Mouse (Mus musculus) CH12.LX (cell line): ENCODE measurements around the gene Zfp229. TPM values are rescaled to one million over a fixed set of nuclear protein-coding genes. Genes with fewer than 3 reads are reported as not detected.
"Not testable (repeated sequence)": the region's sequence is repeated elsewhere in the genome, so short reads cannot be mapped to it uniquely, and the experiment has no call there.

Experiments
- DNase-seq: peaks from one replicate; pipeline ENCODE4 v3.0.0-alpha.2; 2013; ENCODE audit errors: extremely low read depth
- H3K27ac ChIP-seq: 2 replicates; pipeline ENCODE4 v1.5.1; 2012; ENCODE audit warnings: low read depth, mild to moderate bottlenecking, control low read depth, moderate library complexity; ENCODE audit not compliant: insufficient read depth
- H3K27me3 ChIP-seq: replicated peaks from 2 replicates; pipeline ENCODE3; 2012; ENCODE audit warnings: inconsistent platforms
- H3K36me3 ChIP-seq, 2 experiments: replicated peaks in 1 of 2; 2 replicates each; pipeline versions ENCODE3 to v1.6.1; 2012; ENCODE audit warnings: inconsistent platforms in 1 of 2, low read length in 1 of 2, mild to moderate bottlenecking in 1 of 2, mixed read lengths in 1 of 2, moderate library complexity in 1 of 2; ENCODE audit not compliant: control insufficient read depth in 1 of 2, insufficient read depth in 1 of 2
- H3K4me1 ChIP-seq, 2 experiments: 2 replicates each; pipeline ENCODE4 v1.6.1; 2012; ENCODE audit warnings: inconsistent platforms in 1 of 2, moderate library complexity in 1 of 2; ENCODE audit not compliant: insufficient read depth in 2 of 2, control insufficient read depth in 1 of 2
- H3K4me2 ChIP-seq: 2 replicates; pipeline ENCODE4 v1.6.1; 2012; ENCODE audit warnings: low read depth, mild to moderate bottlenecking, control low read depth; ENCODE audit not compliant: poor library complexity, insufficient read depth, severe bottlenecking
- H3K4me3 ChIP-seq, 3 experiments: fragments of 150-350 bp in 1 of 3; sonication (generic) in 1 of 3; replicated peaks in 1 of 3; 2 replicates each; pipeline versions ENCODE3 to v1.5.1; 2011 to 2012; ENCODE audit warnings: low read depth in 2 of 3, low read length in 2 of 3, mild to moderate bottlenecking in 2 of 3, moderate library complexity in 2 of 3, control low read depth in 1 of 3, improper control_type of control experiment in 1 of 3, inconsistent platforms in 1 of 3, mixed read lengths in 1 of 3; ENCODE audit not compliant: poor library complexity in 1 of 3
- H3K79me2 ChIP-seq: replicated peaks from 2 replicates; pipeline ENCODE4 v1.6.1; 2012; ENCODE audit warnings: mild to moderate bottlenecking, moderate library complexity; ENCODE audit not compliant: control insufficient read depth, poor library complexity, insufficient read depth, severe bottlenecking; ENCODE audit errors: extremely low read depth
- H3K9ac ChIP-seq: 2 replicates; pipeline ENCODE4 v1.6.1; 2012; ENCODE audit warnings: low read depth, mild to moderate bottlenecking, control low read depth, moderate library complexity; ENCODE audit not compliant: insufficient read depth
- H3K9me3 ChIP-seq: replicated peaks from 2 replicates; pipeline ENCODE3; 2012; ENCODE audit warnings: low read length, inconsistent platforms, mixed read lengths
- CHD1 ChIP-seq: IDR thresholded peaks from 2 replicates; pipeline ENCODE4 v1.6.1; 2012; ENCODE audit warnings: low read depth, low read length, improper control_type of control experiment, inconsistent platforms
- CTCF ChIP-seq, 2 experiments: IDR thresholded peaks in 1 of 2; conservative IDR thresholded peaks in 1 of 2; 2 replicates each; pipeline ENCODE4 v1.5.1; 2011 to 2012; ENCODE audit warnings: low read depth in 2 of 2, low read length in 2 of 2, improper control_type of control experiment in 1 of 2, inconsistent platforms in 1 of 2, mild to moderate bottlenecking in 1 of 2, moderate library complexity in 1 of 2
- ELF1 ChIP-seq: IDR thresholded peaks from 2 replicates; pipeline ENCODE4 v1.6.1; 2014; ENCODE audit warnings: low read depth, mild to moderate bottlenecking, inconsistent platforms, low read length, improper control_type of control experiment
- GABPA ChIP-seq: IDR thresholded peaks from 2 replicates; pipeline ENCODE4 v1.6.1; 2012; ENCODE audit warnings: low read depth, low read length, improper control_type of control experiment, inconsistent platforms; ENCODE audit not compliant: insufficient replicate concordance
- MAX ChIP-seq: IDR thresholded peaks from 2 replicates; pipeline ENCODE4 v1.6.1; 2011; ENCODE audit warnings: low read length, improper control_type of control experiment
- MAZ ChIP-seq: IDR thresholded peaks from 2 replicates; pipeline ENCODE4 v1.6.1; 2012; ENCODE audit warnings: low read depth, mild to moderate bottlenecking, inconsistent platforms, low read length, improper control_type of control experiment, moderate library complexity
- MEF2A ChIP-seq: IDR thresholded peaks from 2 replicates; pipeline ENCODE4 v1.6.1; 2014; ENCODE audit warnings: low read depth, mild to moderate bottlenecking, inconsistent platforms, low read length, improper control_type of control experiment, borderline replicate concordance
- MYC ChIP-seq: IDR thresholded peaks from 2 replicates; pipeline ENCODE4 v1.6.1; 2011; ENCODE audit warnings: low read depth, mild to moderate bottlenecking, improper control_type of control experiment, low read length
- NELFE ChIP-seq: IDR thresholded peaks from 2 replicates; pipeline ENCODE4 v1.6.1; 2011; ENCODE audit warnings: low read depth, low read length, improper control_type of control experiment
- POLR2AphosphoS2 ChIP-seq: IDR thresholded peaks from 2 replicates; pipeline ENCODE4 v1.6.1; 2011; ENCODE audit warnings: low read depth, low read length, improper control_type of control experiment
- RCOR1 ChIP-seq: conservative IDR thresholded peaks from 2 replicates; pipeline ENCODE4 v1.6.1; 2012; ENCODE audit warnings: low read depth, mild to moderate bottlenecking, inconsistent platforms, low read length, improper control_type of control experiment
- SIN3A ChIP-seq: IDR thresholded peaks from 2 replicates; pipeline ENCODE4 v1.6.1; 2012; ENCODE audit warnings: low read length, improper control_type of control experiment, inconsistent platforms
- TBP ChIP-seq: conservative IDR thresholded peaks from 2 replicates; pipeline ENCODE4 v1.6.1; 2011; ENCODE audit warnings: low read depth, low read length, improper control_type of control experiment
- TCF12 ChIP-seq: IDR thresholded peaks from 2 replicates; pipeline ENCODE4 v1.6.1; 2014; ENCODE audit warnings: low read depth, mild to moderate bottlenecking, inconsistent platforms, low read length, improper control_type of control experiment
- UBTF ChIP-seq: IDR thresholded peaks from 2 replicates; pipeline ENCODE4 v1.6.1; 2012; ENCODE audit warnings: low read depth, mild to moderate bottlenecking, inconsistent platforms, low read length, improper control_type of control experiment, moderate library complexity
- USF2 ChIP-seq: conservative IDR thresholded peaks from 2 replicates; pipeline ENCODE4 v1.6.1; 2011; ENCODE audit warnings: low read depth, low read length, improper control_type of control experiment
- ZKSCAN1 ChIP-seq: IDR thresholded peaks from 2 replicates; pipeline ENCODE4 v1.6.1; 2012; ENCODE audit warnings: low read depth, inconsistent platforms, low read length, improper control_type of control experiment, borderline replicate concordance
- dilution Hi-C: fragments of 300-500 bp; cut with MboI; formaldehyde crosslinking; loops from 2 replicates; pipeline ENCODE4 v1.14.3; 2020; ENCODE audit warnings: low sequenced_read_pairs; ENCODE audit not compliant: extremely low pct_unique_long_range_greater_than_20kb, extremely low pct_ligation_motif_present
- in situ Hi-C: fragments of 300-500 bp; cut with MboI; formaldehyde crosslinking; loops from 3 replicates; pipeline ENCODE4 v1.14.3; 2019; ENCODE audit warnings: low sequenced_read_pairs, low pct_ligation_motif_present, low pct_unique_long_range_greater_than_20kb, mixed read lengths
- polyA plus RNA-seq: library from polyadenylated mRNA; unstranded; fragments of >175 nt; gene quantifications from 2 replicates; pipeline ENCODE4 v1.2.1, GENCODE M21; 2012; ENCODE audit warnings: low read depth; ENCODE audit not compliant: insufficient read length
- total RNA-seq, 2 experiments: library from RNA; depleted of rRNA; stranded (reverse); fragments of 300-350 nt in 1 of 2; fragments of >200 nt in 1 of 2; gene quantifications; 2 replicates each; pipeline ENCODE4 v1.2.3; 2012 to 2014

Gene Zfp229
- total RNA-seq (2012; rRNA removed) = 2.6 and 2.9 TPM in 2 replicates
- total RNA-seq (2014; rRNA removed) = 5.1 and 5.5 TPM in 2 replicates
- 1.9 and 4.4 TPM in 2 replicates for polyA plus RNA-seq

GRCm38 (mm10) chr17:21730495-21730894 lies at the start of gene Zfp229:
Gene Zfp229 (plus strand): TSS chr17:21730795.
- H3K36me3 ChIP-seq, H3K4me2 ChIP-seq, DNase-seq, H3K27me3 ChIP-seq, H3K9ac ChIP-seq, H3K4me3 ChIP-seq, in situ Hi-C loops, H3K79me2 ChIP-seq, H3K27ac ChIP-seq, H3K9me3 ChIP-seq, dilution Hi-C loops: not testable (repeated sequence)
- H3K4me1 ChIP-seq = peaks cover 0 to 13% of the 10 kb centered on the region in 2 experiments; a peak in 3 of 4 replicates

- Histone ChIP-seq H3K27ac (no peak within 1 kb of the TSS), H3K4me3 (no peak within 1 kb of the TSS), H3K4me2 (no peak within 1 kb of the TSS), H3K4me1 (no peaks in the 10 kb centered on the region), H3K27me3 (no peaks in the 10 kb centered on the region), H3K9ac (no peak within 1 kb of the TSS), H3K79me2 (no peaks in the 10 kb centered on the region), H3K9me3 (no peaks in the 10 kb centered on the region), H3K36me3 (peaks cover 8 to 11% of the 10 kb centered on the region in 2 experiments)
- DNase-seq = no peak
- TF ChIP-seq SIN3A (no peak), MEF2A (no peak), CHD1 (no peak), GABPA (no peak), USF2 (no peak), RCOR1 (no peak), TCF12 (no peak), CTCF (conservative IDR thresholded peaks at IDR 0.05 in 1 of 2, IDR thresholded peaks at IDR 0.05 in 1 of 2; ENCODE audit: low read depth in 2 of 2, low read length in 2 of 2) (no peak), MAZ (no peak), MYC (no peak), TBP (no peak), ZKSCAN1 (no peak), POLR2AphosphoS2 (no peak), MAX (no peak), ELF1 (no peak), UBTF (no peak), NELFE (no peak)
- in situ Hi-C loops = no loop called here
- dilution Hi-C loops = no loop called here
Measured at GRCm38 (mm10) chr17:21691560-21691959, 39.0 kb upstream of the Zfp229 start, which contains the start of gene Gm10226. Gene Gm10226 (plus strand): TSS chr17:21691860.
